Mouse (Mus musculus): ENCODE data around the gene Arf5. TPM values are rescaled to one million over a fixed set of nuclear protein-coding genes. Genes with fewer than 3 reads are reported as not detected.

Arf5 gene
- total RNA-seq (2023): 154 TPM

GRCm38 (mm10) chr6:28423313-28423712 is at the start of gene Arf5:
TSS of gene Arf5 (plus strand) at chr6:28423560.

GRCm38 (mm10) chr6:28397681-28398203 is 25.6 kb upstream of the Arf5 start, which contains the start of gene Zfp800:
TSS of gene Zfp800 (minus strand) at chr6:28398005.

GRCm38 (mm10) chr6:28427096-28427839 is 3.9 kb downstream of the Arf5 start, which contains the start of gene Fscn3:
TSS of gene Fscn3 (plus strand) at chr6:28427789.

GRCm38 (mm10) chr6:28428290-28428689 is 4.9 kb downstream of the Arf5 start, which contains the start of gene Gcc1:
TSS of gene Gcc1 (minus strand) at chr6:28428390.

GRCm38 (mm10) chr6:28449253-28449652 is 25.9 kb downstream of the Arf5 start, which contains the start of gene Pax4:
TSS of gene Pax4 (minus strand) at chr6:28449353.

GRCm38 (mm10) chr6:28474839-28475238 is 51.5 kb downstream of the Arf5 start, which contains the start of gene Snd1:
TSS of gene Snd1 (plus strand) at chr6:28475139.

Other genes with a start within 250 kb of the Arf5 start
- 48.8 TPM for gene Zfp800, start 25.6 kb upstream of the Arf5 start, total RNA-seq (2023)
- not detected for gene Fscn3, start 4.2 kb downstream of the Arf5 start, total RNA-seq (2023)
- gene Gcc1, start 4.8 kb downstream of the Arf5 start, total RNA-seq (2023): 24.2 TPM
- not detected for gene Pax4, start 25.8 kb downstream of the Arf5 start, total RNA-seq (2023)
- gene Snd1, start 51.6 kb downstream of the Arf5 start, total RNA-seq (2023): 122 TPM

Measured in CD8-positive naive resting alpha-beta T cell, adult 57 days (primary cell).